Mouse (Mus musculus): Measurements from ENCODE around the gene Ssh2.
"Not testable (repeated sequence)": the region's sequence is repeated elsewhere in the genome, so short reads cannot be mapped to it uniquely, and the experiment has no call there.

Gene Ssh2

DNA sequence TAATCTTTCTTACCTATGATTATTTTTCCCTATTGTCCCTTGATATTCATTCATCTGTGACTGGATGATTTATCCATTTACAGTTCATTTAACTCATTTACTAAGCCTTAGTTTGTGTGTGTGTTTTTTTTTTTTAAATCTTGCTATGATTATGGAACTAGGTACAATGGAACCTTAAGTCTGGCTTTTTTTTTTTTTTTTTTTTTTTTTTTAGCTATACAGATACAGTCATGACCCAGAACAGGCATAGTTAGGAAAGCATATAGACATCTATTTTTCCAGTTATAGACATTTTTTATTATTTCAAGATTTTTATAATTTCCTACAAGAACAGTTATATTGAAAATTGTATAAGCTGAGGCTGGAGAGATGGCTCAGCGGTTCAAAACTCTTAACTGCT, 19.2 kb downstream of the Ssh2 start:
- DNase-seq: no peak

DNA sequence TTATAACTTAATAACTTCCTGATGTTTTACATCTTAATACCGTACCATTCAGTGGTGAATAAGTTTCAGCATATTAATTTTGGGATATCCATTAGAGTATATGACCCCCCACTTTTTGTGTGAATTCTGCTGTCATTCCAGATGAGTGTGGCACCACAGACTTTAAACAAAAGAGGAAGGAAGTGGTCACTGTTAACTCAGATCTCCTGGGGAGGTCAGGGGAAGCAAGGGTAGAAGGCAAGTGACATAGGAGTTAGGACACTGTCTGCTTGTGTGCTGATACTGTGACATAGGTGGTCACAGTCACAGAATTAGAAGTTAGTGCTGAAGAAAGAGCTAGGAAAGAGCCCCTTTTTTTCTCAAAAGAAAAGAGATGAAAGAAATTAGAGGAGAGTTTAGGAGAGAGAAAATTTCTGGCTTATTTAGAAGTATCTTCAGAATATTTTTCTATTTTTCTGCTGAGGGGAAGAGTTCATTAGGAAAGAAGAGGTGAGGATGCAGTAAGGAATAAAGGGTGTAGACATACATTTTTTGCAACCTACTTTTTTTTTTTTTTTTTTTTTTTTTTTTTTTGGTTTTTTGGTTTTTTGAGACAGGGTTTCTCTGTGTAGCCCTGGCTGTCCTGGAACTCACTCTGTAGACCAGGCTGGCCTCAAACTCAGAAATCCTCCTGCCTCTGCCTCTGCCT, 23.7 kb downstream of the Ssh2 start:
- no peak for DNase-seq

DNA sequence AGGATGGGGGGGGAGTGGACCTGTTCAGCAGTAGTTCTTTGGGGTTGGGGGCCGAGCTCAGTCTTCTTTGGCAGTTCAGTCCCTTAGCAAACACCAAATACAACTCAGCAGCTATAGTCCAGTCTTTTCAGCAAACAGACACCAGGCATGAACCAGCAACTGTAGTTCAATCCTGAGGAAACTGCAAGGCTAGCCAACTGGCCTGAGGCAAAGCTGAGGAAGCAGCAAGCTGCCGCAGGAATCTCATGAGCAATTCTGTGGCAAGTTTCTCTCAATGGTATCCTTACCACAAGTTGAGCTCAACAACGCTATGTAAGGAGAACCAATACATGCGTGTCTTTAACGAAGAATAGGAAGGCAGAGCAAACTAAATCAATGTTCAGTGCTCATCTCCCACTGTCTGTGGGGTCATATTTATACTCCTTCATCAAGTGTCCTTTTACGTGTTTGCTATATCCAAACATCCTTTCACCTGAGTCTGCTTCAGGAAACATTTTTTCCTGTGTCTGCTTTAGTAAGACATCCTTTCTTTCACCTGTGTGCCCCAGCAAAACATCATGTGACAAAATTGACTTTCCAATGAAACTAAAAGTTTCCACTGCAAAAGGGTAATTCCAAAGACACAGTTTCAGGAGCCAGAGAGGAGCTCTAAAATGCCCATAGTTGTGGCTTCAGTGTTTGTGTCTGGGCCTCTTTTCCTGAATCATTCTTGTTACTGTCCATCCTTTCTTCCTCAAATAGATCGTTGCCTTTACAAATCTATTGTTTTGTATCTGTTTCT, 24.6 kb downstream of the Ssh2 start:
- DNase-seq: no peak

DNA sequence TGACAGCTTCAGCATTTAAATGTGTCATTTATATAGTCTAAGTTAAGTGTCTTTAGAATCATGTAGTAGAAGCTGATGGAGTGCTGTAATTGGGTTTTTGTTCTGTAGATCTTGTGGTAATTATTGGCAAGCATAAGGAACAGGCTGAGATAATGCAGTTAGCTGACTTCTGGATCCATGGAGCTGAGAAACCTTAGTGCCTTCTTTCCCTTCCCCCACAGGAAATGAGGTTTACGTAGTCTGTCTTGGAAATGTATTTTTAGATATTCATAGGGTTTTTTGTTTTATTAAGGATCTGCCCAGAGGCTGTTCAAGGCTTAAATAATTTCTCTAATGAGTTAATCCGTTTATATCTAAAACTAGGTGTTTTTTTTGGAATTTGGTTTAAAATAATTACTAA, 26.8 kb downstream of the Ssh2 start:
- no peak for DNase-seq

DNA sequence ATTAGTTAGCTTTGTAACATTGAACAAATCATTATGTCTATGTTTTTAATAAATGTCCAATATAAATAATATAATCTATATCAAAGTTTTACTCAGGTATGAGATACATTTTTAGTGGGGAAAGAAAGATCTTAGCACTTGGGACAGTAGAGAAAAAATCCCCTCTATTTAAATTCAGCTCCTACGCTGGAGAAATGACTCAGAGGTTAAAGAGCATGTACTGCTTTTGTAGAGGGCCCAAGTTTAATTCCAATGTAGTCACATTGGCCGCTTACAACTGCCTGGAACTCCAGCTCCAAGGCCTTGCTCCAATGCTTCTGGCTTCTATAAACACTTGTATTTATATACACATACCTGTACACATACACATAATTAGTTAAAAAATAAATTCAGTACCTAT, 36.7 kb downstream of the Ssh2 start:
- no peak for DNase-seq

DNA sequence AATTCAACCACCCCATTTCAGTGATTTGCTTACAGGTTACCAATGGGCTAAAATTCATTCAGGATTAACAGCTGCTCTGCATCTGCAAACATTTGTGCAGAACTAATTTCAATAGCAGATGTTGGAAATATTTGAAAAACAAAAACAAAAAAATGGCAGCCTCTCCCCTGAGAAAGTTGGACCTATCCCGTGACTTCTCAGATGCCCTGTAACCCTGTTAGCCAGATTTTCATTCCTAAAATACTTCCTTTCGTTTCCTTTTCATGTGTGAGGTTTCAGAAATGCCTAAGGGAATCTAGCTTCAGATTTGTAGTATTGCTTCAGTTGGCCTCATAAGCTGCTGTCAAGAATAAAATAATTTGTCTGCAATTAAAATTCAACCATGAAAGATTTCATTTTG, 43.4 kb downstream of the Ssh2 start:
- DNase-seq: no peak

DNA sequence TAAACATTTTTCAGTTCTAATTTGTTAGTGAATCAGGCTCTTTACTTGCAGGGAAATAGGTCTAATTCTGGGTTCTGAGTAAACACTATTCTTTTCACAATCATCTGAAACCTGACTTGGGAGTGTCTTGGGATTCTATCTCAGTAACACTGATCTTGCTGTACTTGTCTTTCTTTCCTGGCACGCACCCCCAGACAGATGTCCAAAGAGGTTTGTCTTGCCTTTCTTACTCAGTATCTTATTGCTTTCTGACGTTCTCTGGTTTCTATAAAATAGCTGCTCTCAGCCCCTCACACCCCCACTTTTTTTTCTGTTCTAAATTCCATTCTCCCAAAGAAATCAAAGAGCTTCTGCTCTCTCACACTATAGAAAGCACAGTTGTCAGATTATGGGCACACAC, 51.3 kb downstream of the Ssh2 start:
- no peak for DNase-seq

DNA sequence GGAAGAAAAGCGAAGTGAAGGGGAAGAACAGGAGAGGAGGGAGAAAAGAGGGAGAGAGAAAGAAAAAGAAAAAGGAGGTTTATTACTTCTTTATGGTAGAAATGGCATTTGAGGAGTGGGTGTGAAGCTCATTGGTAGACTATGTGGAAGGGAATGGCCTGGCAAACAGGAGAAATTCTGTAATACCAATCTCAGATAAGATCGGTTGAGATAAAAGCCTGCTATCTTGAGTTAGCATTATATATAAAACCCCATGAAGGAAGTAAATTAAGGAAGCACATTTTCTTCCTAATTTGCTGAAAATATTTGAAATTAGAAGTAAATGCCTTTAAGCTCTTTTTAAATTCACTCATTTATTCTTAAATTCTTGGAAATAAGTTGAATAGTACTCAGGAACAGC, 59.9 kb downstream of the Ssh2 start:
- DNase-seq: no peak

DNA sequence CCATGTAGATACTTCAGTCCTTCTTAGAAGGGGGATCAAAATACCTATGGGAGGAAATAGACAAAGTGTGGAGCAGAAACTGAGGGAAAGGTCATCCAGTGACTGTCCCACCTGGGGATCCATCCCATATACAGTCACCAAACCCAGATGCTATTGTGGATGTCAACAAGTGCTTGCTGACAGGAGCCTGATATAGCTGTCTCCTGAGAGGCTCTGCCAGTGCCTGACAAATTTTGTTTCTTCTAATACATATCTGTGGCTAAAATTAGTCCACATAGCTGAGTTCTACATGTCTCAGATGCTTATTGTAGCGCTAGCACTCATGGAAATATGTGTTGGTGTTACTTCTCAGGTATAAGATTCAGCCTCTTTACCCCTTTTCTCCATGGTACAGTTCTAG, 62.5 kb downstream of the Ssh2 start:
- DNase-seq: not testable (repeated sequence)

DNA sequence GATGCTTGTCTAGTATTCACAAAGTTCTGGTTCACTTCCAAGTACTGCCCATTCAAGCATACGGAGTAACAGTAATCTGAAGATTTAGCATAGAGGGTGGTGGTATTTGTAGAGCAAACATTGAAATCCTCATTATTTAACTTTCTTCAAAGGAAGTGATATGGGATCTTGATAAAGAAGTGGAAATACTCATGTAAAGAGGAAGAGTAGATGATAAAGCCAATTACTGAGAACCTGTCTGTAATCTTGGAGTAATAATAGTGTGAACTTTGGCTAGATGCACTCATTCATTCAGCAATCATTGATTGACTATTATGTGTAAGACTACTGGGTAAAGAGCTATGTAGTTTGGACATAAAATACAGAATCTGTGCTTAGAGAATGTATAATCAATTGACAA, 64.1 kb downstream of the Ssh2 start:
- DNase-seq: no peak

DNA sequence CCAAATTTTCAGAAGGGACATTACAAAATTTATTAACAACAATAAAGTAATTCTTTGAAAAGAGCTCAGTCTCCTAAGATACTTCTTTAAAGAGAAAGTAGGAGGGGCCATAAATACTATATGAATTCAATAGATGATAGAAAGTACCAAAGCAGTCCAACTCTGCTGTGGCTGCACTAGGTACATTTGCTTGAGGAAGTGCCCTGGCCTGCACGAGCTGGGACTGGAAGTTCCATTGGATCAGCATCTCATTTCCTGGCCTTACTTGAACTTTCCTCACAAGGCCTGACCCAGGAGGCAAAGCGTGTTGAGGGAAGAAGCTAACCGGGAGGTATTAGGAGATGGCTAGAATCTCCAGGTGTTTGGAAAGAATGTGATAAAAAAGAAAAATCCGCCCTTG, 75.4 kb downstream of the Ssh2 start:
- no peak for DNase-seq

DNA sequence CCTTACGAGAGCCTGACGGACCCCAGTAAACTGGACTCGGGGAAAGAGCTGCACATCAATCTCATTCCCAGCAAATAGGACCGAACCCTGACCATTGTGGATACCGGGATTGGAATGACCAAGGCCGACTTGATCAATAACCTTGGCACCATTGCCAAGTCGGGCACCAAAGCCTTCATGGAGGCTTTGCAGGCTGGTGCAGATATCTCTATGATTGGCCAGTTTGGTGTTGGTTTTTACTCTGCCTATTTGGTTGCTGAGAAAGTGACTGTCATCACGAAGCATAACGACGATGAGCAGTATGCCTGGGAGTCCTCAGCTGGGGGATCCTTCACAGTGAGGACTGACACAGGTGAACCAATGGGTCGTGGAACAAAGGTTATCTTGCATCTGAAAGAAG, 77.6 kb downstream of the Ssh2 start:
- DNase-seq: not testable (repeated sequence)

DNA sequence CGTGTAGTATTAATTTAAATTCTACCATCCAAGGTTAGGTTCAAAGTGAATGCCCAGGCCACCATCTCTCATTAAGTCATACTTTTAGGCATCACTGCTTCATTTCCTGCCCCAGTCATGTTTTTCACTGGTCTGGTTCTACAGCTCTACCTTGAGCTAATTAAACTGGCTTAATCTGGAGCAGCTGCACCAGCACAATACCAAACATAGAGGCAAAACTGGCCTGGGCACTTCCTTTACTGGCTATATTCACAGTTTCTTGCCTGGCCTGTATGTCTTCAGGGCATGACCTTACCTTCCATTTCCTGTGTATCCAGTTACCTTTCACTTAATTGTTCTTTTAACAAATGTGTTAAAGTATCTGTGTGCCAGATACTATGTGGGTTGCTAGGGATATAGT, 81.2 kb downstream of the Ssh2 start:
- DNase-seq: no peak

DNA sequence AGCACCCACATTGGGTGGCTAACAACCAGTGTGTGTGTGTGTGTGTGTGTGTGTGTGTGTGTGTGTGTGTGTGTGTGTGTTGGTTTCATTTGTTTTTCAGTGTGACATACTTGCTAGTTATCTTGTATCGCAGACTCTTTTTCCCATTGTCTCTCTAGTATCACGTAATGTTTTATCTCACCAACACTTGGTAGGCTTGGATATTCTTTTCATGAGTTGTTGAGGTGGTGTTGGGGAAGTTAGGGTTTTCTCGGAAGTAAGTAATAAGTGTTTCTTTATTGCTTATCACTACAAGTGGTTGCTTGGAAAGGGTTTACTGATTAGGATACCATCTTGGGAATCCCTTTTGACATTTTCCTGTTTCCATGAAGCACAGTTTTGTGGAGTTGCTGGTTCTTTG, 91.1 kb downstream of the Ssh2 start:
- DNase-seq: no peak

DNA sequence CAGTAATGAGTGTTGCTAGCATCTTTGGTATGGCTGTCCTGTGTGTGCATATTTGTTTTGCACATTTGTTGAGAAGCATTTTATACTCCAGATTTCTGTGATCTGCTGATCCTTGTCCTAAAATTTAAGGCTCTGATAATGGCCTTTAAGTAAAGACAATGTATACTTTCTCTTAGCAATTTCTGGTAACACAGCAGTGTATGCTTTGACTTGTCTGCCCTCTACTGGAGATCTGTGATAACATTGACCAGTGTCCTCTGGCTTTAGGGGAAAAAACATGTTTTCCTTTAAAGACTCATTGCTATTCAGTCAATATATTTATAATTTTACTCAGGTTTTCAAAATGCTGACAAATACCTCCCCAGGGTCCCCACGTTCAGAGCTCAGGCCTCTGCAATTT, 92.4 kb downstream of the Ssh2 start:
- DNase-seq: no peak

DNA sequence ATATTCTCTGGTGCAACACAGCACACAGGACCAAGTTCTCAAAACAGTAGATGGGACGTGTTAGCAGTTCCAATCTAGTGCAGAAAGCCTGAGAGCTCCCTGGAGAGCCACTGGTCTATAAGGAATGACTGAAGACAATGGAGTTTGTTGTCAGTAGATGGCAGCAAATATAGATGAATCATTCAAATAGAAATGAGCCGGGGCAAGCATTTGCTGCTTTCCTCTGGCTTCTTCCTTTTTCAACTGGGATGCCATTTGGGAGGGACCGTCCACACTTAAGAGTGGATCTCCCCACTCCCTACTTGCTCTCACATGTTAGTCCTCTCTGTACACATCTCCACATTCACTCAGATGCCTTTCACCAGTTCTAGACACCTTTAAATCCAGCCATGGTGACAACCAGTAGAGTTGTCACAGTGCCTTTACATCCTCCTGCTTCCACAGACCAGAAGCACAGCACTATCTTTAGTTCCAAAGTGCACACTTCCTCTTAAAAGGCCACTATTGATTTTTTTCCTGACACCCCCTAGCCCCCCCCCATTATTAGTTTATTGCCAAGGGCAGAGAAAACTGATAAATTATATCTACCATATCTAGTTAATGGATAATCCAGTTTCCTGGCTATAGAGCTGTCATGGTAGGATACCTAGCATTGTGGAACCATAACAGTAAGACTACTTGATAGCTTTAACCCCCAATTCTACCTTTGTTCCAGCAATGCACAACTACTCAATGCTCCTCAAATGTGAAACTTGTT, 101.8 kb downstream of the Ssh2 start:
- no peak for DNase-seq

DNA sequence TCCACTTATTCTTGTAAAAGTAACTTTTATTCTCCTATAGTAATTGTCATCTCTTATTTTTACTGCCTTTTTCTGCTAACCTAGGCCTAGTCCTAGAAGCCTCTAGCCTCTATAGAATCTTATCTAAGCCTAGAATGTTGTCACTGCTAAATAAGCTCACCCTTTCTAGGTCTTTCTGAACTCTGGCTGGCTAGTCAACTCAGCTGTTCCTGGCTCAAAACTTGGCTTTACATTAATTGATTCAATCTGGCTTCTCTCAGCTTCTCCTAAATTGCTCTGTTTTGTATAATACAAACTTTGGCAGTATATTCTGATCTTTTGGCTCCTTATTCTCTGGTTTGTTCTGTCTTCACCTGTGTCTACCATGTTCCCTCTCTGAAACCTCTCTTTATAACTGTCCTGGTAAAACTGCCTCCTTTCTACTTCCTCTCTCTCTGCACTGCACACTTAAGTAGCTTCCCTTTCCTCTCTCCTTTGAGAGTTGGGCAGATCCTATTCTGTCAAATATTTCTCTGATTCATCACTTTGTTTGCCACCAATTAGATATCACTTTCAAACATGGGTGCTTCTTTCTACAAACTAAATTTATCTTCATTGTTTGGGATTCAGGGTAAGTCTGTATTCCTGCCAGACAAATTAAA, 102.5 kb downstream of the Ssh2 start:
- no peak for DNase-seq

DNA sequence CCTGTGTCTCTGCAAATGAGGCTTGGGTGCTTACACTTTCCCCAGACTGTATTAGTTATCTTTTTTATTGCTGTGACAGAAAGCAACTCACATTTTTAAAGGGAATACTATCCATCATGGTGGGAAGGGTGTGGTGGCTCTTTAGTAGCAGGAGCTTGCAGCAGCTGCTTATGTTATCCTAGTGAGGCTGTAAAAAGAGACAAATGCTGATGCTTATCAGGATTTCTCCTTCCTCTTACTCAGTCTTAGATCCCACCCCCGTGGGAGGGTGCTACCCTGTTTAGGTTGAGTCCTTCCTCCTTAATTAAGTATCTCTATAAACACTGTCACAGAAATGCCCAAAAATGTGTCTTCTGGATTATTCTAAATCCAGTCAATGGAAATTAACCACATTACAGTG, 105.1 kb downstream of the Ssh2 start:
- no peak for DNase-seq

DNA sequence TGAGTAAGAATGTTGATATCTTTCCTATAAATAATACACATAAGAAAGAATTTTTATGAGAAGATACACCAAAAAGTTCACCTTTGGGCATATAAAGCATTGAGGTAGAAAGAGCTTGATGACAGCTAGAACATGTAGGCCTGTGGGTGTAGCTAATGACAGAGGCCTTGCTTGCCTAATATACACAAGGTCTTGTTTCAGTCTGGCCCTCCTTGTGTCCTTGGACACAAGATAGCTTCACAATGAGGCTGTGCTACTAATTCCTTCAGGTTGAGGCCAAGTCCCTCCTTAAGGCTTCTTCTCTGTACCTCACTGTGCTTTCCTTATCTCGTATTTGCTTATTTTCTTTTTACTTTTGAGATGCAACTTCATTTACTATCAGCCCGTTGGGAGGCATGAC, 114.4 kb downstream of the Ssh2 start:
- no peak for DNase-seq

DNA sequence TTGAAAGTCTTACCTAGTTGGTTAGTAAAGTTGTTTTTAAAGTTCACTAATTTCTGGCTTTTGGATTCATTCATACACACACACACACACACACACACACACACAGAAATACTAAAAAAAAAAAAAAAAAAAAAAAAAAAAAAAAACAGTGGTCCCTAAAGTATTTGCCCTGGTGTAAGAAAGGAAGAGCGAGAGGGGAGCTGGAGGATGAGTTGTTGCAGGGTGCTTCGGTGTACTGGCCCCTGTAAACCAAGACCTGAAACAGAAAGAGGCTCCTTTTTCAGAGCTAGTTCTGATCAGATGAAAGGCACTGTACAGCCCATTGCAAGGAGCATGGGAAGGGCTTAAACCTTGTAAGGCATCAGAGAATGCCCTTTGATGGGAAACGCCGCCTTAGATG, 131.2 kb downstream of the Ssh2 start:
- DNase-seq: no peak

DNA sequence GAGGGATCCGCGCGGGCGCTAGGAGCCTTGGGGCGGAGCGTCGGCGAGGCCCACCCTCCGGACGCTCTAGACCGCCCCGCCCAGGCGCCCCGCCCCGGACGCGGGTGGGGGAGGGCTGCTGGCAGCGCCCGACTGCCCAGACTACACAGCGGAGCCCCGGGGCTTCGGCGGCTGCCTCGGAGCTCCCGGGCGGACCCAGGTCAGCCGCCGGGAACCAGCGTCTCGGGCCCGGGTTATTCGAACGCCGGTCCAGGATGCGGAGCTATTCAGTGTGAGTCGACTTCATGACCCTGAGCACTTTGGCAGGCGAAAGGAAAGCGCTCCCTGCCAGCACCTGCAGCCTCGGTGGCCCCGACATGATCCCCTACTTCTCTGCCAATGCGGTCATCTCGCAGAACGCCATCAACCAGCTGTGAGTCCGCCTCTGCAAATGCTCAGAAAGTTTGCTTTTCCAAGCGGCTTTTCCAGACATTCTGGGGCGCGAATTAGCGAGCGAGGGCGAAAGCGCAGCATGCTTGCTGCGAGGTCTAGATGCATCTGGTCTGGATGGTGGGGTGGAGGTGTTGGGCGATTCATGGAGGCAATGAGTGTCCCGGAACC, 132.2 kb downstream of the Ssh2 start:
- peak; percentile 92 for DNase-seq

DNA sequence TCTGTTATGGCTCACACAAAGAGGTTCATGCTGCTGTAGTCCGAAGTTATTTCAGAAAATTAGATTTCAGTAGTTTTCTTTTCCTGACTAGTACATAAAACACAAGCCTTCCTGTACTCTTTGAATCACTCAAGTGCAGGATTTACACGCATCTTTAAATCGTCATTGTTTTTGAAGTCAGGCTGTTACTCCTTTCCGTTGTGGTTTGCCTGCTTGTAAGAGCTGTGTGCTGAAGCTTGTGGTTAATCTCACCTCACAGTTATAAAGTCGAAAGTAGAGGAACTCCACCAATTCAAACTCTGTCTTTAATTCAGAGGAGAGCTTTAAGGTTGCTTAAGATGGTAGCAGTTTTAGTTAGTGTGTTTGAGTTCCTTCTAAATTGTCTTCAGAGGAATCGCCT, 132.9 kb downstream of the Ssh2 start:
- no peak for DNase-seq

DNA sequence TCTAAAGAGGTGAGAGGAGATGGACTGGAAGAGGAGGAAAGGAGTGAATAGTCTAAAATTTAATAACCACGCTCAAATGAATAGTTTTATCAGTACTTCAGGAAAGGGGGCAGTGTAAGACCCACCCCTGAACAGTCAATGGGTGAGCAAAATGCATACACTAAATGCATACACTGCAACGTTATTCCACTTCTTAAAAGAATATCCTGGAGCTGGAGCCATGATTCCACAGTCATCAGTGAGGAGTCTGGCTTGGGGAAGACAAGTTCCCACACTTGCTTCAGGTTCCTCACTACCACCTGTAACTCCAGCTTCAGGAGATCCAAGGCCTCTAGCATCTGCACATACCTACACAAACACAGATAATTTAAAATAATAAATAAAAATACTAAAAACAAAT, 133.6 kb downstream of the Ssh2 start:
- DNase-seq: no peak

Data from liver (tissue).